Mouse (Mus musculus): ENCODE measurements around the gene Stk32b. TPM values are rescaled to one million over a fixed set of nuclear protein-coding genes. Genes with fewer than 3 reads are reported as not detected.

The Stk32b gene
- polyA plus RNA-seq, 1 experiment = 13.7 TPM

DNA sequence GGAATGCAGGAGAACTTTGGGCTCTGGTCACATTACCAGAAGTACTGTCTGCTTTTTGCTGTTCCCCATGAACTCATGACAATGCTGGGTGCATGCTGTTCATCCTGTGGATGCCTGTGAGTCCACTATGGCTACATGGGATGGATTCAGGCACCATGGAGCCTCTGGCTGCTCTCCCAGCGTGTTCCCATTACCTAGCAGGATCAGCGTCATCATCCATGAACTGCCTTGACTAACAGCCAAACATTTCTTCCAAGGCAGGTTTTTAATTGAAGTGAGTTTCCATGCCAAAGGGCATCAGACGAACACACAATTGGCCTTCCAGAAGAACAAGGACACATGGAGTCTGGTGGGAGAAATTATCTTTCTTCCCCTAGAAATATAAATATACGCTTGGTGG lies 245.4 kb downstream of the Stk32b start:
- H3K27me3 ChIP-seq (replicated peaks; ENCODE audit: control insufficient read depth, insufficient read depth, low read length) = no peaks in the 10 kb centered on the region
- WGBS = 54% methylated on average over 4 of the region's 4 CpGs
- peak; percentile 78 for DNase-seq
- TF ChIP-seq CTCF (conservative IDR thresholded peaks at IDR 0.05; ENCODE audit: insufficient read depth, insufficient read length, low read depth, low read length) = no peak
- TF ChIP-seq POLR2A (IDR thresholded peaks at IDR 0.05; ENCODE audit: low read depth, low read length) = no peak
- H3K36me3 ChIP-seq (ENCODE audit: control insufficient read depth, insufficient read depth, low read length) = no peaks in the 10 kb centered on the region
- peaks cover 2% of the 10 kb centered on the region; the same call in 1 of the 2 replicates for H3K4me1 ChIP-seq (ENCODE audit: control insufficient read depth, insufficient read depth, low read length)
- no peak overlapping the region for H3K4me3 ChIP-seq (ENCODE audit: insufficient read depth, low read depth, low read length)
- H3K27ac ChIP-seq (ENCODE audit: insufficient read depth, low read depth, low read length) = peak overlapping the region; percentile 12; the same call in 1 of the 2 replicates

DNA sequence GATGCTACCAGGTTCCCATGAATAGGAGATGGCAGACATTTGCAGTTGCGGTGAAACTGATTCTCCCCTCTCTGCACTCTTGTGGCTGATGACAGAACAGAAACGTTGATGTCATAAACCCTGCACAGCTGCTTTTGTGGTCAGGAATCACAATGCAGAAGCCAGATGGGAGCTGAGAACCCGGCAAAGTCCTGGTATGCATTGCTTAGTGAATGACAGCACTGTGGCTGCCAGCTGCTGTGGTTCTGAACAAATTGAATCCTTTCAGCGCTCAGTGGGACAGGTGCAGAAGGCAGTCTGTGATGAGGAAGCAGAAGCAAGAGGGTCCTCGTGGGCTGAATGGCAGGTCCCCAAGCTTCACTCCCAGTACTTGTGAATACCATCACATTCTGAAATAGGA lies 247.9 kb downstream of the Stk32b start:
- TF ChIP-seq CTCF (conservative IDR thresholded peaks at IDR 0.05; ENCODE audit: insufficient read depth, insufficient read length, low read depth, low read length) (no peak), POLR2A (IDR thresholded peaks at IDR 0.05; ENCODE audit: low read depth, low read length) (no peak)
- no peak overlapping the region for H3K27ac ChIP-seq (ENCODE audit: insufficient read depth, low read depth, low read length)
- H3K27me3 ChIP-seq (replicated peaks; ENCODE audit: control insufficient read depth, insufficient read depth, low read length) = no peaks in the 10 kb centered on the region
- no peak for DNase-seq
- H3K4me3 ChIP-seq (ENCODE audit: insufficient read depth, low read depth, low read length) = no peak overlapping the region
- no peaks in the 10 kb centered on the region for H3K36me3 ChIP-seq (ENCODE audit: control insufficient read depth, insufficient read depth, low read length)
- peaks cover 2% of the 10 kb centered on the region; the same call in 1 of the 2 replicates for H3K4me1 ChIP-seq (ENCODE audit: control insufficient read depth, insufficient read depth, low read length)
- WGBS = 75% methylated on average over 5 of the region's 5 CpGs

- TF ChIP-seq POLR2A (IDR thresholded peaks at IDR 0.05; ENCODE audit: low read depth, low read length) (no peak), CTCF (conservative IDR thresholded peaks at IDR 0.05; ENCODE audit: insufficient read depth, insufficient read length, low read depth, low read length) (no peak)
- no peak overlapping the region for H3K4me3 ChIP-seq (ENCODE audit: insufficient read depth, low read depth, low read length)
- no peaks in the 10 kb centered on the region for H3K27me3 ChIP-seq (replicated peaks; ENCODE audit: control insufficient read depth, insufficient read depth, low read length)
- H3K36me3 ChIP-seq (ENCODE audit: control insufficient read depth, insufficient read depth, low read length) = no peaks in the 10 kb centered on the region
- no peak for DNase-seq
- H3K27ac ChIP-seq (ENCODE audit: insufficient read depth, low read depth, low read length) = no peak overlapping the region
- H3K4me1 ChIP-seq (ENCODE audit: control insufficient read depth, insufficient read depth, low read length) = peaks cover 2% of the 10 kb centered on the region; the same call in 1 of the 2 replicates
- 73% methylated on average over 2 of the region's 2 CpGs for whole genome bisulfite sequencing
These were observed 249.3 kb downstream of the Stk32b start for GRCm38 (mm10) chr5:37467646-37468045.

- no peaks in the 10 kb centered on the region for H3K27me3 ChIP-seq (replicated peaks; ENCODE audit: control insufficient read depth, insufficient read depth, low read length)
- no peak for DNase-seq
- no peaks in the 10 kb centered on the region for H3K36me3 ChIP-seq (ENCODE audit: control insufficient read depth, insufficient read depth, low read length)
- no peak overlapping the region for H3K4me3 ChIP-seq (ENCODE audit: insufficient read depth, low read depth, low read length)
- 85% methylated on average over 10 of the region's 10 CpGs for WGBS
- no peaks in the 10 kb centered on the region for H3K4me1 ChIP-seq (ENCODE audit: control insufficient read depth, insufficient read depth, low read length)
- no peak for TF ChIP-seq POLR2A (IDR thresholded peaks at IDR 0.05; ENCODE audit: low read depth, low read length)
- no peak for TF ChIP-seq CTCF (conservative IDR thresholded peaks at IDR 0.05; ENCODE audit: insufficient read depth, insufficient read length, low read depth, low read length)
- H3K27ac ChIP-seq (ENCODE audit: insufficient read depth, low read depth, low read length) = no peak overlapping the region
These were observed 251.5 kb downstream of the Stk32b start for GRCm38 (mm10) chr5:37465461-37465860.

DNA sequence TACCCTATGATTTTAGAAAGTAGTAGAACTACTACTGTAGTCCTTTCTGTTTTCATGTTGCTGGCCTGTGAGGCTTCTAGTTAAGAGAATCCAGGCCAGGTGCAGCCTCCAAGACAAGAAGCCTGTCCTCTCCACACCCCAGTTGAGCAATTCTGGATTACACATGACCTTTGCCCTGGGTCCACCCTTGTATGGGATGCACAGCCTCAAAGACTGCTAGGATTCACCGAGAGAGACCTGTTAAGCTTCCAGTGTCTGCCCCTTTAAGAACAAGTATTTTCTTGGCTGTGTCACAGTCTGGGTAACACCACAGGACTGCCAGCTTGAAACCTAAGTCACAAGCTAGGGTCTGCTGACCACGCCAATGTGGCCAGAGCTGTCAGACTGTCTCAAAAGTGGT lies 258.7 kb downstream of the Stk32b start:
- TF ChIP-seq CTCF (conservative IDR thresholded peaks at IDR 0.05; ENCODE audit: insufficient read depth, insufficient read length, low read depth, low read length) = no peak
- no peak for TF ChIP-seq POLR2A (IDR thresholded peaks at IDR 0.05; ENCODE audit: low read depth, low read length)
- no peak overlapping the region for H3K27ac ChIP-seq (ENCODE audit: insufficient read depth, low read depth, low read length)
- WGBS = 37% methylated on average over 2 of the region's 2 CpGs
- no peak for DNase-seq
- H3K4me3 ChIP-seq (ENCODE audit: insufficient read depth, low read depth, low read length) = no peak overlapping the region
- no peaks in the 10 kb centered on the region; the same call in 1 of the 2 replicates for H3K4me1 ChIP-seq (ENCODE audit: control insufficient read depth, insufficient read depth, low read length)
- no peaks in the 10 kb centered on the region for H3K27me3 ChIP-seq (replicated peaks; ENCODE audit: control insufficient read depth, insufficient read depth, low read length)
- H3K36me3 ChIP-seq (ENCODE audit: control insufficient read depth, insufficient read depth, low read length) = no peaks in the 10 kb centered on the region

DNA sequence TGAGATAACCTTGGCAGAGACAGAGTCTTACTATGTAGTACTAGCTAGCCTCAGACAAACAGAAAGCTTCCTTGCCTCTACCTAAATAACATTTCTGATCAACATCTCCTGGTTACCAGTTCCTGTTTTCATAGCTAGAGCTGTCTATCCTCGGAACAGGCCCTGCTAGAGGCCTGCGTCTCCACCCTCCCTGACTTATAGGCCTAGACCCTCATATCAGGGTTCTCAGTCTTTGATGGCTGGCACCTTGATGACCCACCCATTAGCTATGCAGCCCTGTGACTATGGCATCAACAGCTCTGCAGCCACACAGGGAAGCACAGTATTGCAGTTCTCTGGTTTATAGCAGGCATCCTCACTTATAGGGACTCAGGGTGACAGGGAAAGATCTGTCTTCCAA lies 259.1 kb downstream of the Stk32b start:
- Histone ChIP-seq H3K4me3 (ENCODE audit: insufficient read depth, low read depth, low read length) (no peak overlapping the region), H3K36me3 (ENCODE audit: control insufficient read depth, insufficient read depth, low read length) (no peaks in the 10 kb centered on the region), H3K4me1 (ENCODE audit: control insufficient read depth, insufficient read depth, low read length) (no peaks in the 10 kb centered on the region; the same call in 1 of the 2 replicates), H3K27me3 (replicated peaks; ENCODE audit: control insufficient read depth, insufficient read depth, low read length) (no peaks in the 10 kb centered on the region), H3K27ac (ENCODE audit: insufficient read depth, low read depth, low read length) (no peak overlapping the region)
- WGBS = 82% methylated on average over 2 of the region's 2 CpGs
- DNase-seq = no peak
- TF ChIP-seq CTCF (conservative IDR thresholded peaks at IDR 0.05; ENCODE audit: insufficient read depth, insufficient read length, low read depth, low read length) = no peak

DNA sequence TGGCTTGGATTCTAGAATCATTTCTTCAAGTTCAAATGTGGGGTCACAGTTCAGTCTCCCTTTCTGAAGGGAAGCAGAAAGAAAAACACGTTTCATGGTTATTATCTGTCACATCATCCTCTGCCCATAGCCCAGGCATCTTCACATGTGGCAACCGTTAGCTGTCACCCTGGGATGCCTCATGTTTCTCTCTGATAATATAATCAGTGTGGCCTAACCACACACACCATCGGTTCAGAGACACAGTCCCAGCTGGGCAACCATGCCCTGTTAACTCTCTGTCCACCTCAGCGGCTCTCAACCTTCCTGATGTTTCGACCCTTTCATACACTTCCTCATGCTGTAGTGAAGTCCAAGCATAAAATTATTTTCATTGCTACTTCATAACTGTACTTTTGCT lies 259.8 kb downstream of the Stk32b start:
- Histone ChIP-seq H3K36me3 (ENCODE audit: control insufficient read depth, insufficient read depth, low read length) (no peaks in the 10 kb centered on the region), H3K27me3 (replicated peaks; ENCODE audit: control insufficient read depth, insufficient read depth, low read length) (no peaks in the 10 kb centered on the region), H3K27ac (ENCODE audit: insufficient read depth, low read depth, low read length) (no peak overlapping the region), H3K4me3 (ENCODE audit: insufficient read depth, low read depth, low read length) (no peak overlapping the region), H3K4me1 (ENCODE audit: control insufficient read depth, insufficient read depth, low read length) (no peaks in the 10 kb centered on the region; the same call in 1 of the 2 replicates)
- no peak for DNase-seq
- 70% methylated on average over 5 of the region's 5 CpGs for WGBS
- no peak for TF ChIP-seq CTCF (conservative IDR thresholded peaks at IDR 0.05; ENCODE audit: insufficient read depth, insufficient read length, low read depth, low read length)
- no peak for TF ChIP-seq POLR2A (IDR thresholded peaks at IDR 0.05; ENCODE audit: low read depth, low read length)
